Mouse (Mus musculus) monocyte, adult 2 months (primary cell): ENCODE data around the gene Ip6k1.
A peak's percentile ranks its signal among the peaks of the same experiment; 100 is the strongest.
"Not testable (repeated sequence)": the region's sequence is repeated elsewhere in the genome, so short reads cannot be mapped to it uniquely, and the experiment has no call there.

Experiments
- DNase-seq, 2 experiments: peaks; one replicate each; pipeline ENCODE4 v3.0.0; 2022; ENCODE audit warnings: low spot score in 2 of 2, low read depth in 1 of 2

Gene Ip6k1

DNA sequence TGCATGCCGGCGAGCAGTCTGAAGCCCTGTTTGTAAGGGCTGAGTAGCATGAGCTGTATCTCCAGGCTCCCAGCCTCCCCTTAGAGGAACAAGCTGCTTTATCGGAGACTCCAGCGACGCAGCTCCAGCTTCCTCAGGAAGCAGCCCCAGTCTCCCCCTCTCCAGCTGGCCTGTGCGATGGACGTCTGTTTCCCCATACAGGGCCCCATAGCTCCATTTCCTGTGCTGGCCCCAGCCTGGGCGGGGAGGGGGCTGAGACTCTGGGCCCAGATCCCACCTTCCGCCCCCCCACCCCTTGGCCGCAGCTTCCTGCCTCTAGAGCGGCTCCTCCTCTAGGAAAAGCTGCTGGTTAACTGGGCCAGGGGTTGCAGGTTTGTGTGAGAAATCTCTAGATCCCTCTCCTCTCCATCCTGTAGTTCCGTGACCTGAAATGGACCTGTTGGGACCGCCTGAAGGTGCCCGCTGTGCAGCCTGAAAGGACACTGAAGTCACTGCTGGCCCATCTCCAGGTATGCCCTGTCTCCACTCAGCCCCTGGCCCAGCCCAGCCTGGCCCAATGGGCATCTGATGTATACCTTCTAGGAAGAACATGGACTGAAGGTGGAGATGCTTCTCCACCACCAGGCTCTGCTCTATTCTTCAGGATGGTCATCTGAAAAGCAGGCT, 19.5 kb upstream of the Ip6k1 start, which contains the start of gene Gm20661:
Gene Gm20661, plus strand, starts transcription at position 378 of the 666 bp plus-strand sequence.
- peak in 1 of 2 experiments; percentile 27 for DNase-seq

DNA sequence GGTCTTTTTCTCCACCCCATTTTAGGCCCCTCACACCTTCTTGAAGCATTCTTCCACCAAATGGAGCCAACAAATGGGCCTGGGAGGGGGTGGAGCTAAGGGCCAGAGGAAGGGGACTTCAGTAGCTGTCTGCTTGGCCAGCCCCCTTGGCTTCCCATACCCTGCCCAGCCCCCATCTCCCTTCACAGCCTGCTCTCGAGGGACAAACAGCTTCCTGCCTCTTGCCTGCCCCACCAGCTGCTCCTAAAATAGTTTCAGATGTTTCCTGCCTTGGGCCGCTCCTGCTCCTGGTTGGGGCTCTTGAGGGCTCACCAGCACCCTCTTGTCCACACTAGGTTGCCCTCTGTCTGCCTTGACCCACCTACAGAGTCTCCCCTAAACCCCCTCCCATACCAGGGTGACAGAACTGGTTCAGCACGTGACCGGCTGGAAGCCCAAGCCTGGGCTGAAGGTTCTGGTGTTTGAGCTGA, 18.8 kb upstream of the Ip6k1 start:
- no peak for DNase-seq

DNA sequence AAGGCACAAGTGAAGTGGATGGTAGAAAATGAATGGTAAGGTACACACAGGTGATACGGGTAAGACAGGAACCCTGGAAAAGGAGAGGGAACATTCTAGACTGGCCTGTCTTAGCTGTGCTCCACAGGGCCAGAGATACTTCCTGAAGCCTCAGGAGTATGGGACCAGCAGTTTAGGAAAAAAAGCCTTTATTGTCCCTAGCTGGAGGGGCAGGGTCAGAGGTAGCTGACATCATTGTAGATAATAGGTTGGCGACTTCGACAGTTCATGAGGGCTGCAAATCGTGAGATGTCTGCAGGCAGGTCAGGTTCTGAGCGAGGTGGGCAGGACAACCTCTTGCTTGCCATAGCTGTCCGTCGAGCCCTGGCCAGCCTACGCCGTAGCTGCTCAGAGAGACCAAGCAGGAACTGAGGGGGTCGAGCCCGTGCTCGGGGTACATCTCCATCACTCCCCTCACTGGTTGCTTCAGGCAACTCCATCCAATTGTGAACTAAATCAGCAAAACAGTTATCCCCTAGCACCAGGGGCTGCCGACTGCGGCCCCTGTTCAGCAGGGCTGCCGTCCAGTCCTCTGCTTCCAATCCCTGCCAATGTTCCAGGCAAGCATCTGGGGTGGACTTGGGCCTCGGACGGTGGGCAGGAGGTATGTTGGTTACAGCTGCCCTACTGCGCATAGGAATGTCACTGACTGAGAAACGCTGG, 18.1 kb upstream of the Ip6k1 start:
- no peak for DNase-seq

DNA sequence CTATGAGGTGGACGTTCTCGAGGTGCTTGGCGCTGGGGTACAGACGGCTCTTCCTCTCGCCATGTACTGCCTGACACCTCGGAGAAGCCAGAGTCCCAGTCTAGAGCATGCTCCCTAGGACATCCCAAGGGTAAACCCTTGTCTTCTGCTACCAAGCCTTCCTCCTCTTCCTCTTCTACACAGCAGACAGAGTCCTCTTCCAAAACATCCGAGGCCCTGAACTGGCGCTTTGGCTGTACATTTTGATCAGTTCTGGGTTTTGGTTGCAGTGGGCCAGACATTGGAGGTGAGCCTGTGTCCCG, 17.6 kb upstream of the Ip6k1 start:
- DNase-seq, result no peak

DNA sequence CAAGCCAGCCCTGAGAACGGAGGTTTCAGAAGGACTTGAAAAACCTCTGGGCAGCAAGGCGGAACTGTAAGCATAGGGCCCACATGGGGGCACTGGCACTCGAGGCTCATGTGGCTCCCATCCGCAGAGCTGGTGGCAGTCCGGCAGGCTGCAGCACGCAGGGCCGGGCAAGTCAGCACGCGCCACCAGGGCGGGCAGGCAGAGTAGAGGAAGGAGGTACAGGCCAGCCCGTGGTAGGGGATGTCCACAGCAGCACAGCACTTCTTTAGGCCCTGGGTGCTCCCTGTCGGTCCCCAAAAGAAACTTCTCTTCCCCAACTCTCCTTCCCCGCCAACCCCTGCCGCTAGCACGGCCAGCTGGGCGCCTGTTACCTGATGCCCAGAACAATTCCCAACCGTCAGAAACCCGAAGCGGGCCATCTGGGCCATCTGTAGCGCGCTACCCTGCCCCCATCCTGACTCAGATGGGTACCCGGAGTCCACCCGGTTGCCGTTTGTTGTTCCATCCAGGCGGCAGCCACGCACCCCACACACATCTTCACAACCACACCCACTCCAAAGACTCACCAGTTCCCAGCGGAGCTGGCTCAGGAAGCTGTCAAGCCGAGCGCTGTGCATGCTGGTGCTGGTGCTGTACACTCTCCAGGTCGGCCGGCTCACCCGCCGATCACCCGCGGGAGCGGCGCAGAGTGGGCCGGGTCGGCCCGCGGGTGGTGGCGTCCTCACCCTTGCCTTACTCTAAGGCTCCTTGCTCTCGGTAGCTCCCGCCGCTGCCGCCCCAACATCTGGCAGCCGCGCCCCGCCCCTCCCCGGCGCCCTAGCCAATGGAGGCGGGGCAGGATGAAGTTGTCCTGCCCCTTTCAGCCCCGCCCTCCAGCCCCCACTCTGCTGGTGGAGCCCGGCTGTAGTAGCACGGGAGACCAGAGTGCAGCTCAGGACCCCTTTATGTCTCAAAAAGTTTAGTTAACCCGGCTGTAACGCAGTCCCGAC, 16.9 kb upstream of the Ip6k1 start, which contains the start of gene Inka1:
Gene Inka1, minus strand, starts transcription at position 749 of the 989 bp plus-strand sequence.
- DNase-seq, result peak in 1 of 2 experiments; percentile 72

DNA sequence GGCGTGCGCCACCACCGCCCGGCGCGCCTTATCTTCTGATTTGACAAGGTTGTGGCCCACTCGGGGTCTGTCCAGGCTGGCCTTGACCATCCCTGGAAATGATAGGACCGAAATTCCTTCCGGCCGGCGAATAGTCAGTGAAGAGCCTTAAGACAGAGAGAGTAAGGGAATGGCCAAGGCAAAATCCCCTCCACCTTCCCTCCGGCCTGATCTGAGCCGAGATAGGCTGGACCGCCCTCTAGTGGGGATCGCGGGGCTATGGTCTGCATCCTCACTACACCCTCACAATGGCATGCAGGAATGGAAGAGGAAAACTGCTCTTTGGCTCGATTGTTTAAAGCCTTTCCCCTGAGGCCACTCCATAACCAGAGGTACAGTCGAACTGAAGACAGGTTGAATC, 15.9 kb upstream of the Ip6k1 start:
- DNase-seq, result peak in 1 of 2 experiments; percentile 66

DNA sequence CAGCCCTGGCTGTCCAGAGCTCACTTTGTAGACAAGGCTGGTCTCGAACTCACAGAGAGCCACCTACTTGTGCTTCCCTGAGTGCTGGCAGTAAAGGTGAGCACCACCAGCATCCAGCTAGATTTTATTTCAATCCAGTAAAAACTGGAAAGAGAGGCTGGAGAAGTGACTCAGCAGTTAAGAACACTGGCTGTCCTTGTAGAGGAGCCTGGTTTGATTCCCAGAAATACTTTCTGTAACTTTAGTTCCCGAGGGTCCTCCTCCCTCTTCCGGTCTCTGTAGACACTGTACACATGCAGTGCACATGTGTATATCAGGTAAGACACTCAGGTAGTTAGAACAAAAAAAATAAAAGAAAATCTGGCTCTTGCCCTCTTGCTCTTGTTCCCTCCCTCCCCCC, 14.4 kb upstream of the Ip6k1 start:
- DNase-seq, result no peak

DNA sequence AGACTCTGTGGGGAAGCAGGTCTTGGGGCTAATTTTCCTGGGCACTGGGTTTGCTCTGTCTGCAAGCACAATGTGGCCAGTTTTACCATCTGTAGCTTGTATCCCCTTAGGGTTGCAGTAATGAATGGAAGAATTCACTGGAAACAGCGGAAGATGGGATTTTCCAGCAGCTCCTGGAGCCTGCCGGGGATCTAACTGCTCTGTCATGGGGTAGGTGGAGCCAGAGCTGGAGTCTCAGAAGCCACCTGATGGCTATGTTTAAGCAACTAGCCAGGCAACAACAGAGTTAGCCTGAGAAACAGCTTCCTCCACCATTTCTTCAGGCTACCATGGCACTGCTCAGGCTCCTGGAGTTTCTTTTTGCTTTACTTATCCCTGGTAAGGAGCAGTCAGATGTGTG, 10.1 kb upstream of the Ip6k1 start, which contains the start of gene Cdhr4:
Gene Cdhr4, plus strand, starts transcription at position 301 of the 400 bp plus-strand sequence.
- no peak for DNase-seq

DNA sequence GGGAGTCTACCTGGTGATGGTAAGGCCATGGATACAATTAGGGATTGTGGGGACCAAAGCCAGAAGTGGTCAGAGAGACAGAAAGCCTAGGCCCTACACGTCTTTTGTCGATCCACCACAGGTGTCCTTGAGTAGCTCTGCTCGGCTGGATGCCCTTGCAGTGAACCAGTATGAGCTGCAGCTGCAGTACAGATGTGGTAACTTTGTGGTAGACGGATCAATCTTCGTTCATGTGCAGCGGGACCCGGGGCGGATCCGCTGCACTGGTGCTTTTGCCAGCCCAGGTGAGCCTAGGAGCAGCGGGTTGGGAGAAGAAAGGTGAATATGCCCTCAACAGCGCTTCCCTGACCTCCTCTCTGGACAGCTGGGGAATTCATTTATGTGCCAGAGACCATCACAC, 9.3 kb upstream of the Ip6k1 start:
- DNase-seq, result no peak

DNA sequence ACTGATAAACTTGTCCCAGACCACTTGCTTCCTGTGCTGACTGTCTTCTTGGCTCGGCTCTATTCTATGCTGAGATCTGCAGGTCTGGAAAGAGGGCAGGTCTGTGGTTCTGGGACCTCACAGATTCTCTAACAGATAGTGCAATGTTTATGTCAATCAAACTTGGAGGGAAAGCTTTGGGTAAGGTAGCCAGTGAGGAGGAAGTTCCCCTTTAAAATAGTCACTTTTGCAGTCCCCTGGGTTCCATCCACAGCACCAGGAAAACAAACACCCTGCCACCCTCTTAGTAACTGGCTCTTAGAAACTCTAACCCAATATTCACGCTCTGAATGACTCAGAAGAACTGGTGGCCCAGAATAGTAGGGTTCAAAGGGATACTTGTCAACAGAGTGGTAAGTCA, 7.8 kb upstream of the Ip6k1 start:
- DNase-seq, result no peak

DNA sequence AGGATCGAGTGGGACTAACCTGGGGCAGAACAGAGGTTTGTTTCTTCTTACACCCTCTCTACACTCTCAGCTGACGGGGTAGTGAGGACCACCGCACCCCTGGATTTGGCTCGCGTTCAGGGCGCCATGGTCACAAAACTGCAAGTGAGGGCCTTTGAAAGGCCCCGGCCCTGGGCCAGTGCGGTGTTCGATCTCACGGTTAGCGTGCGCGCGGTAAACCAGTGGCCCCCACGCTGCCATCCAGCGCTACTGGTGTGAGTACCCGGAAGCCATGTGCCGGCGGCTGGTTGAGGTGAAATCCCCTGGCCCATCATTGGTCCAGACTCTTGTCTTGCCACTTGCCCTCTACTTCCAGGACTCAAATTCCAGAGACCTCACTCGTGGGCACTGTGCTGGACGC, 6.8 kb upstream of the Ip6k1 start:
- no peak for DNase-seq

DNA sequence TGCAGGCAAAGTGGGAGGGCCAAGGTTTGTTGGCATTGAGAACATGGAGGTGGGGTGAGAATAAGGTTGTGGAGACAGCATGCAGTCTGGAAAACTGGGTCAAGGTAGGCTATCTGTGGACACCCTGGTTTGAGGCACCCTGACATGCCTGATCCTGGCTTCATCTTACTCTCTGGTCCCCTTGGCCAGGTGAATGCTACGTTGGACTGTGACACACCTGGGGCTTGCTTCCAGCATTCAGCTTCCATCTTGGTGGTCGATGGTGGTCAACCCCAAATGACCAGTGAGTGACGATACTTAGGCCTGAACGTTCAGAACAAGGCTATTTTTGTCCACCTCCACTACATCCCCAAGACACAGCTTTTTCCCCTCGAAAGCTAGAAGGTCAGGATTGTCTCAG, 6.3 kb upstream of the Ip6k1 start, which contains the start of gene Gm20662:
Gene Gm20662, plus strand, starts transcription at position 301 of the 400 bp plus-strand sequence.
- no peak for DNase-seq

DNA sequence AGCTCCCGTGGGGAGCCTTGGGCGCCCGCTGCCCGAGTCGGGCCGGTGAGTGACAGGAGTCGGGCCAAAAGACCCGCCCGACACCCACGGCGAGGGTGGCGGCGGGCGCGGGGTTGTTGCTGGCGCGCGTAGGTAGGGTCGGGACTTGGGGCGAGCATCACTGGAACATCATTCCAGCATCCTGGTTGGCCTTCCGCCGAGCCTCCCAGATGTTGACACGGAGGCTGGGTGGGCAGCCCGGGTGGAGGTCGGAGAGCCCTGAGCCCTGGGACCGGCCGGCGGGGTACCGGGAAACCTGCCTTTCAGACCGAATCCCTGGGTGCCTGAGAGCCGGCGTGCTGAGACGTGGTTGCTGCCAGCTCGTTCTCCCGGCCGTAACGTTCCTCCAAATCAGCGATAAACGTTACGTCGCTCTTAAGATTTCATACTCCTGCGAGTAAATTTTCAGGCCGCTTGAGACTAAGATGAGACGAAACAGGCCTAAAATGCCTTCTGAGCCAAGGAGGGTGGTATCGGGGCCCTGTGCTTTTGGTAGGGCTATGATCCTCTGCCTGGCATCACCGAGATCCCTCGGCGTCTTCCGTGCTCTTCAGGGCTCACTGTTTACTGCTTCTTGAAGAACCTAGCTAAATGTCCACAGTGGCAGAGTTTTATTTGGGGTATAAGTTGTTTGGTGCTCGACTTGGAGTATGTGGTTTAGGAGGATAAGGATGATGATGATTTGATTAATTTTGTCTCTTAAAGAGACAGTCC, 653 bp downstream of the Ip6k1 start:
- no peak for DNase-seq

DNA sequence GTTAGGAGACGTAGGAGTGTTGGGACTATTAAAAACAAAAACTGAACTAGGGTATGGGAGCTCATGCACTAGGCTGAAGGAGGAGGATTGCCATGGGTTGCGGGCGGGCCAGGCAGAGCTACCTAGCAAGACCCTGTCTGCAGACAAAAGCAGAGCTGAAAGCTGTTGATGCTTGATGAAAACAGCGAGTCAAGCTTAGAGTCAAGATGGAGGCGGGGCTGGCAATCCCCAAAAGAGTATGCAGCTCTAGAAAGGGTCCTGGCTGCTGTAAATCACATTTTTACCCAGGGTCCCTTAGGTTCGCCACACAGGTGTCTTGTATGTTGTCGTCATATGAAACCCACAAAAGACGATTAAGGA, 1.2 kb downstream of the Ip6k1 start:
- no peak for DNase-seq

DNA sequence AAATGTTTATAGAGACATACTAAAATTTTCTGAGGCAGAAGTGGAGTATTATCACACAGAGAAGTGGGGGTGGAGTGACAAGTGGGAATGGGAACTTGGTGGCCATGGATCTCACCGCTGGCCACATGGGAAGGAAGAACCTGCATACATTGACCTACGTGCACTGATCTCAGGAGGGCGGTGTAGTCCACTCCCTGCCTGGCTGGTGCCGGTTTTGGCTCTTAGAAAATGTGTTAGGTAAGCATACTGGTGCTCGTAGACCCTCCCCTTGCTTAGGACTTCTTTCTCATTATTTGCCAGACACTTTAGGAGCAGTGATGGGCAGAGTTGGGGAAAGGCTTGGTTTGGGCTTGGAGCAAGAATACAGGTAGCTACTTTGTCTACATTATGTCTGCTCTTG, 5.7 kb downstream of the Ip6k1 start:
- no peak for DNase-seq

DNA sequence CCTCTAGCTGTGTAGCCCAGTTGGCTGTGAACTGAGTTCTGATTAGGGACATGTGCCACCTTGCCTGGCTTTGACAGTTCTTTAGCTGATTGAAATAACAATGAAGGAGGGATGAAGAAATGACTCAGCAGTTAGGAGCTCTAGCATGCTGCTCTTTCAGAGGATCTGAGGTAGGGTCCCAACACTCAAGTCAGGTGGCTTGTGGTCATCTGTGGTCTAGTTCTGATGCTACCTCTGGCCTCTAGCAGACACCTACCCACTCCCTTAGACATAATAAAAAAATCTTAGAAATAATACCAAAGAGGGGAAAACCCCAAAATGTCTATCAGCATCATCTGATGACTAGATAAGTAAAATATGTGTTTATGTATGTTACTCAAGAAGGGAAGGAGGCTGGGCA, 8.1 kb downstream of the Ip6k1 start:
- no peak for DNase-seq

DNA sequence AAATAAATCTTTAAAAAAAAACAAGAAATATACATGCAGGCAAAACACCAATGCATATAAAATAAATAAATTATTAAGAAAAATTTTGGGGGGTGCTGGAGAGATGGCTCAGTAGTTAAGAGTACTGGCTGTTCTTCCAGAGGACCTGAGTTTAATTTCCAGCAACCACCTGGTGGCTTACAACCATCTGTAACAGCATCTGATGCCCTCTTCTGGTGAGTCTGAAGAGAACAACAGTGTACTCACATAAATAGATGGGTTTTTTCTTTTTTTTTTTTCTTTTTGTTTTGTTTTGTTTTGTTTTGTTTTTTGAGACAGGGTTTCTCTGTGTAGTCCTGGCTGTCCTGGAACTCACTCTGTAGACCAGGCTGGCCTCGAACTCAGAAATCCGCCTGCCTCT, 11.3 kb downstream of the Ip6k1 start:
- DNase-seq, result not testable (repeated sequence)

DNA sequence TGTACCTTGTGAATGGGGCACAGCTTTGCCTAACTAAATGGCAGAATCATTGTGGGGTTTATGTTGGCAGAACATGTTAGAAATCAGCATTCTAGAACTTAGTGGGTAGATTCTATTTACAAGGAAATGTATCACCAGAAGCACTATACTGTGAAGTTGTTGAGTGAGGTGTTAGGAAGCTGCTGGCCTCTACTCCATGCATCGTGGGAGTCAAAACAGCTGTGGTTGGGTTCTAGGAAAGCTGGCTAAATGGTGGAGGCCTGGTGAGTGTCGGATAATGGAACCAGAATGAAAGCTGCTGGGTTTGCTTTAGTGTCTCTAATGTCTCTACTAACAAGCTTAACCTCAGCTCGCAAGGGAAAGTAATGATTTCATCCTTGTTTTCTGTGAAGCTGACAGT, 14.8 kb downstream of the Ip6k1 start:
- no peak for DNase-seq

DNA sequence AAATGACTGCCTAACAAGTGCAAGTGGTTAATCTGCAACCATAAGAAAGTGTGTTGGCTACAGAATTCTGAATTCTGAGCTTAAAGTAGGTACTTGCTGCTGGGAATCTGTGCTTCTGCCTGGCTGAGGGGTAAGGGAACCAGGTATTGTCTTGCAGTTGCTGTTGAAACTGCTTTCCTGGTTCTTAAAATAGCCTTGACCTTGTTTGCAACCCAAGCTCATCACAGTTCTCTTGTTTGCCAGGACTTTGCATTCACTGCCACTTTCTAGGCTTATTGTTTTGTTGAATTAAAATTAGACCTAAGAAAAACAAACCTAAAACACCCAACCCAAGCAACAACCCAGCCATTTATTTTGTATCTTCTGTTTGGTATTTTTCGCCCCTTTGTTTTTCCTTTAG, 18.4 kb downstream of the Ip6k1 start:
- DNase-seq, result no peak

DNA sequence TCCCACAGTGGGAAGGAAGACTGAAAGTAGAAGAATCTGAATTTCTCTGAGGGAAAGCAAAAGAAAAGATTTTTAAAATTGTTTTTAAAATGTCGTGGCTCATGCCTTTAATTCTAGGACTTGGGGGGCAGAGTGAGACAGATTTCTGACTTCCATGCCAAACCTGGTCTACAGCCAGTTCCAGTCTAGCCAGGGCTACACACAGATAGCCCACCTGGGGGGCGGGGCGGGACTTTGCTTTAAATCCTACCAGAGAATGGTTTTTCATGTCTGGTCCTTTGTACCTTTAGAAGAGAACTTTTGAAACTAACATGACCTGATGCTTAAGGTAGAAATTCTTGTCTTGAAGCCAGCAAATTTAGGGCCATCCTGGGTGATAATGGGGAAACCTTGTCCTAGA, 20.9 kb downstream of the Ip6k1 start:
- DNase-seq, result no peak

DNA sequence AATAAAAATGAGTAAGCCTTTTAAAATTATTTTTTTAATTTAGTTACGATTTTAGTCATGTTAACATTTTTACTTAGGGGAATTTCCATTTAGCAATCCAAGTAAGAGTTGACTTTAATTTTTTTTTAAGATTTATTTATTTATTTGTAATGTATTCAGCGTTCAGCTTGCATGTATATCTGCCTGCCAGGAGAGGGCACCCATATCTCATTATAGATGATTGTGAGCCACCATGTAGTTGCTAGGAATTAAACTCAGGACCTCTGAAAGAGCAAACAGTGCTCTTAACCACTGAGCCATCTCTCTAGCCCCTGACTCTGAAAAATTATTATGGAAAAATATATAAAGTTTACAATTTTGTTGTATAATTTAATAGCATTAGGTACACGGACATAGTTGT, 24.3 kb downstream of the Ip6k1 start:
- DNase-seq, result no peak
